Mouse (Mus musculus): ENCODE data around the gene Setd2. TPM values are rescaled to one million over a fixed set of nuclear protein-coding genes. Genes with fewer than 3 reads are reported as not detected.

Setd2 gene
- total RNA-seq, 2 experiments from 2014 or later, result 51.3 to 54.2 TPM

- no peak for DNase-seq
- intact Hi-C loops (cut with DNase I), result no loop called here
Observed at GRCm38 (mm10) chr9:110620180-110620579, 87.8 kb downstream of the Setd2 start.

GRCm38 (mm10) chr9:110620685-110621084, 88.3 kb downstream of the Setd2 start:
- intact Hi-C loops (cut with DNase I), result no loop called here
- DNase-seq, result no peak

GRCm38 (mm10) chr9:110622621-110623219, 90.3 kb downstream of the Setd2 start:
- no peak for DNase-seq
- intact Hi-C loops (cut with DNase I), result no loop called here

GRCm38 (mm10) chr9:110623416-110624195, 91.2 kb downstream of the Setd2 start:
- intact Hi-C loops (cut with DNase I), result no loop called here
- DNase-seq, result no peak

- intact Hi-C loops (cut with DNase I), result no loop called here
- peak; percentile 87 to 88 for DNase-seq
Observed at GRCm38 (mm10) chr9:110624361-110625166, 92.2 kb downstream of the Setd2 start, which contains the start of gene Nradd. Gene Nradd, minus strand, starts transcription at chr9:110624452.

- intact Hi-C loops (cut with DNase I), result no loop called here
- no peak for DNase-seq
Observed at GRCm38 (mm10) chr9:110625350-110625908, 93.0 kb downstream of the Setd2 start.

GRCm38 (mm10) chr9:110630171-110630570, 97.8 kb downstream of the Setd2 start:
- DNase-seq, result no peak
- intact Hi-C loops (cut with DNase I), result loop anchor here (5.0 kb wide), 2 partner anchors 183 to 218 kb away; no protein-coding TSS in a partner anchor

GRCm38 (mm10) chr9:110631191-110631590, 98.8 kb downstream of the Setd2 start:
- intact Hi-C loops (cut with DNase I), result loop anchor here (5.0 kb wide), 2 partner anchors 184 to 219 kb away; no protein-coding TSS in a partner anchor

GRCm38 (mm10) chr9:110631651-110632275, 99.4 kb downstream of the Setd2 start:
- no peak for DNase-seq
- intact Hi-C loops (cut with DNase I), result loop anchor here (5.0 kb wide), 2 partner anchors 184 to 219 kb away; no protein-coding TSS in a partner anchor

More at GRCm38 (mm10) chr9:110631191-110631590, 98.8 kb downstream of the Setd2 start:
- peak; percentile 57 to 69 for DNase-seq

- intact Hi-C loops (cut with DNase I), result loop anchor here (5.0 kb wide), 2 partner anchors 185 to 220 kb away; no protein-coding TSS in a partner anchor
Observed at GRCm38 (mm10) chr9:110632671-110633070, 100.3 kb downstream of the Setd2 start.

GRCm38 (mm10) chr9:110633882-110634281, 101.5 kb downstream of the Setd2 start:
- DNase-seq, result no peak
- intact Hi-C loops (cut with DNase I), result loop anchor here (5.0 kb wide), 2 partner anchors 187 to 222 kb away; no protein-coding TSS in a partner anchor

More at GRCm38 (mm10) chr9:110632671-110633070, 100.3 kb downstream of the Setd2 start:
- DNase-seq, result no peak

GRCm38 (mm10) chr9:110635225-110635624, 102.8 kb downstream of the Setd2 start:
- intact Hi-C loops (cut with DNase I), result loop anchor here (1.0 to 5.0 kb wide), 3 partner anchors 74 to 237 kb away; no protein-coding TSS in a partner anchor
- DNase-seq, result peak; percentile 93 to 96

- DNase-seq, result no peak
- intact Hi-C loops (cut with DNase I), result loop anchor here (5.0 kb wide), 2 partner anchors 144 to 234 kb away; no protein-coding TSS in a partner anchor
Observed at GRCm38 (mm10) chr9:110638611-110639021, 106.2 kb downstream of the Setd2 start.

- intact Hi-C loops (cut with DNase I), result no loop called here
- no peak for DNase-seq
Observed at GRCm38 (mm10) chr9:110641006-110641405, 108.6 kb downstream of the Setd2 start.

GRCm38 (mm10) chr9:110642812-110643524, 110.6 kb downstream of the Setd2 start:
- DNase-seq, result no peak
- intact Hi-C loops (cut with DNase I), result no loop called here

GRCm38 (mm10) chr9:110643787-110644186, 111.4 kb downstream of the Setd2 start:
- intact Hi-C loops (cut with DNase I), result no loop called here
- no peak for DNase-seq

- intact Hi-C loops (cut with DNase I), result no loop called here
- no peak for DNase-seq
Observed at GRCm38 (mm10) chr9:110644295-110644694, 111.9 kb downstream of the Setd2 start.

- intact Hi-C loops (cut with DNase I), result no loop called here
- no peak for DNase-seq
Observed at GRCm38 (mm10) chr9:110645219-110645618, 112.8 kb downstream of the Setd2 start.

- DNase-seq, result no peak
- intact Hi-C loops (cut with DNase I), result no loop called here
Observed at GRCm38 (mm10) chr9:110649775-110650174, 117.4 kb downstream of the Setd2 start.

Measured in heart, postnatal 14 days (tissue).